ENCODE assay signal across 8 mouse cellular contexts in the genomic region with DNA sequence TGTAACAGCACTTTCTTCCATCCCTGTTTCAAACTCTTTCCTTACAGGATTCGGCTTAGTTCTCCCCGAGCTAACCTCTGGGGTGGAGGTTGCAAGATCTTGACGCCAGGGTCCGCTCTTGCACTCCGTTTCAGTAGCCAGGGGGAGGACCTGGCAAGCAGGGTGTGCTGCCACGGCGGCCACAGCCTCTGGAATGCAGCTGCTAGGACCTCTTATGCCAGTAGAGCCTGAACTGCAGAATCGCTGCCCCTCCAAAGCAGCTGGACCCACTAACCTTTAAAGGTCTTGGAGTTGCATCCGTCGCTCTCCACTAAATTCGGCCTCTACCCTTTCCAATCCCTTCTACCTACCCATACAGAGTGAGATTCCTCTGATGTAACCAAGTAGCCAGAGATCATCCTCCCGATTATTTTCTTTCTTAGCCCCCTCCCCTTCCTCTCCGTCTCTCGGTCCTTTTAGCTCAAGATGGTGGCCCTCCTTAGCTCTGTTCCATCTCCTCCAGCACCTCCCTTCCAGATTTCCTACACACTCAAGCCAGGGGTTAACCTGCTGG. TPM values are rescaled to one million over a fixed set of nuclear protein-coding genes. Genes with fewer than 3 reads are reported as not detected.
DNase-seq lines count a peak whose midpoint lies in the region; ATAC-seq and TF ChIP-seq lines count a peak whose summit lies in the region.

No protein-coding gene starts in this region.

- ATAC-seq in common myeloid progenitor, adult 5-6 weeks (replicated peaks; ENCODE audit: low read depth, poor library complexity, severe bottlenecking), result peak; percentile 96

- peak; percentile 80 for TF ChIP-seq CTCF in left cerebral cortex, adult 2 months (IDR thresholded peaks at IDR 0.05)

- intact Hi-C loops in left cerebral cortex, adult 2 months (cut with DNase I), result loop anchor here (1.0 kb wide), 1 partner anchor 119 kb away; no protein-coding TSS in a partner anchor

- H3K27ac ChIP-seq in left cerebral cortex, adult 2 months, result peak overlapping the region; percentile 76

- H3K4me3 ChIP-seq in left cerebral cortex, adult 2 months, result peak overlapping the region; percentile 64

- peak; percentile 95 for DNase-seq in adipocyte (ENCODE audit: low spot score)
- peak; percentile 83 for DNase-seq in gastrocnemius, postnatal 10 days
- DNase-seq in hindlimb bud, embryonic 11.5 days (ENCODE audit: extremely low spot score, low read depth, low spot score), result peak; percentile 73
- DNase-seq in left cerebral cortex, adult 2 months (ENCODE audit: extremely low spot score in 1 of 2, low spot score in 2 of 2), result peak; percentile 65 to 74
- DNase-seq in lung, postnatal 4 days, result peak; percentile 91 to 93
- DNase-seq in retina, postnatal 7 days (ENCODE audit: low read depth, low spot score), result peak; percentile 47
- peak; percentile 40 for DNase-seq in urinary bladder, postnatal 10 days (ENCODE audit: low spot score)

RNA-seq across cellular contexts. Expression of gene Mertk, which starts 0.5 kb away (rescaled TPM):
- 0.41 TPM in 1 of 2 replicates, not detected in the other for total RNA-seq in common myeloid progenitor, adult 5-6 weeks (2017)
- 1 to 10 TPM; 4.5 TPM for total RNA-seq in gastrocnemius, postnatal 10 days (2021)
- 10 to 100 TPM; 29.6 to 35.1 TPM for total RNA-seq in left cerebral cortex, adult 2 months (2021)

RNA-seq across cellular contexts. Expression of gene Anapc1, which starts 11.0 kb away (rescaled TPM):
- total RNA-seq in common myeloid progenitor, adult 5-6 weeks (2017), result 115 and 131 TPM in 2 replicates
- total RNA-seq in gastrocnemius, postnatal 10 days (2021), result 10 to 100 TPM; 38.0 to 54.1 TPM
- total RNA-seq in left cerebral cortex, adult 2 months (2021), result 10 to 100 TPM; 60.5 to 65.4 TPM

Comparison
In these comparisons a context has a peak if more than half of its experiments do, and no peak if none do; other contexts are left out.
1. Peak in every context shown above with its lines: DNase-seq, ATAC-seq, H3K4me3 ChIP-seq and H3K27ac ChIP-seq.
2. DNase-seq: peak in every context shown above with its lines; median percentile 95 in adipocyte; 92 in lung, postnatal 4 days; 83 in gastrocnemius, postnatal 10 days; 73 in hindlimb bud, embryonic 11.5 days; 70 in left cerebral cortex, adult 2 months; 47 in retina, postnatal 7 days; 40 in urinary bladder, postnatal 10 days.
3. RNA of gene Mertk, which starts 0.5 kb away (total RNA-seq): 29.6 to 35.1 TPM in left cerebral cortex, adult 2 months; 4.5 TPM in gastrocnemius, postnatal 10 days and 0.41 TPM in common myeloid progenitor, adult 5-6 weeks; every median in the first group is over 4 times any median in the second.